Mouse (Mus musculus): Measurements from ENCODE around the gene Samd1. TPM values are rescaled to one million over a fixed set of nuclear protein-coding genes. Genes with fewer than 3 reads are reported as not detected.
"Not testable (repeated sequence)": the region's sequence is repeated elsewhere in the genome, so short reads cannot be mapped to it uniquely, and the experiment has no call there.

Samd1 gene
- total and polyA plus RNA-seq, 2 experiments from 2014 or later = 4.6 to 86.9 TPM

DNA sequence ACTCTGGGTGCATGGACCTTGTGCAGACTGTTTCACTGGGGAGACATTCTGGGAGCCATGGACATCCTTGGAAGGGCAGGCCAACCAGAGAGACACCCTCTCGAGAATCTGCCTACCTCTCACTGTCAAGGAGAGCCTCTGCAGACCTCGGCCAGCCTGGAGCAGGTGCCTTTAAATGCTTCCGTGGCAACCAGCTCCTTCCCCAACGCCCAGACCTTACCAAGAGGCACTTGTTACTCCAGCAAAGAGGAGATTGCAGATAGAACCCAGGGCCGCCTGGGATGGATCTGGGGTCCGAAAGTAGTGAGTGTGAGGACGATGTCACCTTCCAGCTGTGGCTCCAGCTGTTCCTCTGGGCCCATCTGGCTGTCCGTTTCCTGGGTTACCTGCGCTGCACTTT lies 19.3 kb upstream of the Samd1 start:
- H3K27me3 ChIP-seq (ENCODE audit: insufficient read depth, low read length) = no peaks in the 10 kb centered on the region
- H3K4me3 ChIP-seq (ENCODE audit: low read depth, low read length) = no peak overlapping the region
- H3K36me3 ChIP-seq (ENCODE audit: insufficient read depth, low read length) = peaks cover 29% of the 10 kb centered on the region
- no peaks in the 10 kb centered on the region for H3K9me3 ChIP-seq (ENCODE audit: low read length)
- no peak for TF ChIP-seq CTCF (IDR thresholded peaks at IDR 0.05)
- H3K4me2 ChIP-seq (ENCODE audit: low read depth, low read length, poor library complexity, severe bottlenecking) = no peak overlapping the region
- 0 out of 2 replicates have a peak overlapping the region, but pooled peaks have one; percentile 8 for H3K9ac ChIP-seq (replicated peaks; ENCODE audit: low read length, poor library complexity, severe bottlenecking)
- DNase-seq (ENCODE audit: low spot score) = no peak
- H3K4me1 ChIP-seq (ENCODE audit: insufficient read depth, low read length) = peaks cover 22% of the 10 kb centered on the region; the same call in 1 of the 2 replicates
- WGBS = 70% methylated on average over 9 of the region's 9 CpGs
- no peak for ATAC-seq (ENCODE audit: low FRiP score)
- no peak overlapping the region for H3K27ac ChIP-seq (ENCODE audit: low read depth, low read length)

GRCm38 (mm10) chr8:83980250-83980649 lies 17.2 kb upstream of the Samd1 start:
- H3K36me3 ChIP-seq (ENCODE audit: insufficient read depth, low read length) = peaks cover 38% of the 10 kb centered on the region
- WGBS = 92% methylated on average over 1 of the region's 1 CpGs

GRCm38 (mm10) chr8:83980845-83981244 lies 16.6 kb upstream of the Samd1 start:
- Histone ChIP-seq H3K9me3 (ENCODE audit: low read length) (no peaks in the 10 kb centered on the region), H3K9ac (replicated peaks; ENCODE audit: low read length, poor library complexity, severe bottlenecking) (no peak overlapping the region), H3K4me1 (ENCODE audit: insufficient read depth, low read length) (peaks cover 18% of the 10 kb centered on the region; the same call in 1 of the 2 replicates), H3K4me3 (ENCODE audit: low read depth, low read length) (no peak overlapping the region), H3K27ac (ENCODE audit: low read depth, low read length) (no peak overlapping the region), H3K4me2 (ENCODE audit: low read depth, low read length, poor library complexity, severe bottlenecking) (no peak overlapping the region), H3K27me3 (ENCODE audit: insufficient read depth, low read length) (no peaks in the 10 kb centered on the region), H3K36me3 (ENCODE audit: insufficient read depth, low read length) (peaks cover 41% of the 10 kb centered on the region)
- ATAC-seq (ENCODE audit: low FRiP score) (no peak), DNase-seq (ENCODE audit: low spot score) (no peak)
- 78% methylated on average over 8 of the region's 8 CpGs for WGBS
- TF ChIP-seq CTCF (IDR thresholded peaks at IDR 0.05) = no peak

More at GRCm38 (mm10) chr8:83980250-83980649, 17.2 kb upstream of the Samd1 start:
- no peak for TF ChIP-seq CTCF (IDR thresholded peaks at IDR 0.05)
- Histone ChIP-seq H3K9me3 (ENCODE audit: low read length) (no peaks in the 10 kb centered on the region), H3K9ac (replicated peaks; ENCODE audit: low read length, poor library complexity, severe bottlenecking) (no peak overlapping the region), H3K27ac (ENCODE audit: low read depth, low read length) (no peak overlapping the region), H3K4me1 (ENCODE audit: insufficient read depth, low read length) (peaks cover 18% of the 10 kb centered on the region; the same call in 1 of the 2 replicates), H3K4me3 (ENCODE audit: low read depth, low read length) (no peak overlapping the region), H3K27me3 (ENCODE audit: insufficient read depth, low read length) (no peaks in the 10 kb centered on the region), H3K4me2 (ENCODE audit: low read depth, low read length, poor library complexity, severe bottlenecking) (no peak overlapping the region)
- DNase-seq (ENCODE audit: low spot score) = no peak
- no peak for ATAC-seq (ENCODE audit: low FRiP score)

- TF ChIP-seq CTCF (IDR thresholded peaks at IDR 0.05) = no peak
- H3K36me3 ChIP-seq (ENCODE audit: insufficient read depth, low read length) = peaks cover 48% of the 10 kb centered on the region
Observed at GRCm38 (mm10) chr8:83981533-83981932, 15.9 kb upstream of the Samd1 start.

DNA sequence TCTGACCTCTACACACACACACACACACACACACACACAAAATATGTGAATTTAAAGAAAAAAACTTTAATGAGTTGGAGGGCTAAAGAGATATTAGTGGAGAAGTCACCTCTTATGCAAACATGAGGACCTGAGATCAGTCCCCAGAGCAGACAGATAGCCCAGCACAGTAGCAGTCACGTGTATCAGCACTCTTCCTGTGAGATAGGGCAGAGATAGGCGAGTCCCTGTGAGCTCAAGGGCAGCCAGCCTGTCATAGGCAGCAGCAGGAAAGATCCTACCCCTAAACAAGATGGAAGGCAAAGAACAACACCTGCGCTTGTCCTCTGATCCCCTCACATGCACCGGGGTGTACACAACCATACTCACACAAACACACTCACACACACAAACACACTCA lies 15.0 kb upstream of the Samd1 start:
- H3K4me3 ChIP-seq (ENCODE audit: low read depth, low read length) = no peak overlapping the region
- DNase-seq (ENCODE audit: low spot score) (no peak), ATAC-seq (ENCODE audit: low FRiP score) (no peak)
- no peaks in the 10 kb centered on the region for H3K9me3 ChIP-seq (ENCODE audit: low read length)
- no peak overlapping the region for H3K27ac ChIP-seq (ENCODE audit: low read depth, low read length)
- no peak overlapping the region for H3K9ac ChIP-seq (replicated peaks; ENCODE audit: low read length, poor library complexity, severe bottlenecking)
- peaks cover 7% of the 10 kb centered on the region; the same call in 1 of the 2 replicates for H3K4me1 ChIP-seq (ENCODE audit: insufficient read depth, low read length)
- no peaks in the 10 kb centered on the region for H3K27me3 ChIP-seq (ENCODE audit: insufficient read depth, low read length)
- peaks cover 55% of the 10 kb centered on the region for H3K36me3 ChIP-seq (ENCODE audit: insufficient read depth, low read length)
- TF ChIP-seq CTCF (IDR thresholded peaks at IDR 0.05) = no peak
- WGBS = 92% methylated on average over 4 of the region's 4 CpGs
- no peak overlapping the region for H3K4me2 ChIP-seq (ENCODE audit: low read depth, low read length, poor library complexity, severe bottlenecking)

More at GRCm38 (mm10) chr8:83981533-83981932, 15.9 kb upstream of the Samd1 start:
- WGBS = 98% methylated on average over 7 of the region's 7 CpGs
- DNase-seq (ENCODE audit: low spot score) (no peak), ATAC-seq (ENCODE audit: low FRiP score) (no peak)
- no peaks in the 10 kb centered on the region for H3K9me3 ChIP-seq (ENCODE audit: low read length)
- no peak overlapping the region for H3K4me3 ChIP-seq (ENCODE audit: low read depth, low read length)
- H3K4me2 ChIP-seq (ENCODE audit: low read depth, low read length, poor library complexity, severe bottlenecking) = no peak overlapping the region
- H3K27me3 ChIP-seq (ENCODE audit: insufficient read depth, low read length) = no peaks in the 10 kb centered on the region
- no peak overlapping the region for H3K9ac ChIP-seq (replicated peaks; ENCODE audit: low read length, poor library complexity, severe bottlenecking)
- no peak overlapping the region for H3K27ac ChIP-seq (ENCODE audit: low read depth, low read length)
- H3K4me1 ChIP-seq (ENCODE audit: insufficient read depth, low read length) = peaks cover 16% of the 10 kb centered on the region; the same call in 1 of the 2 replicates

DNA sequence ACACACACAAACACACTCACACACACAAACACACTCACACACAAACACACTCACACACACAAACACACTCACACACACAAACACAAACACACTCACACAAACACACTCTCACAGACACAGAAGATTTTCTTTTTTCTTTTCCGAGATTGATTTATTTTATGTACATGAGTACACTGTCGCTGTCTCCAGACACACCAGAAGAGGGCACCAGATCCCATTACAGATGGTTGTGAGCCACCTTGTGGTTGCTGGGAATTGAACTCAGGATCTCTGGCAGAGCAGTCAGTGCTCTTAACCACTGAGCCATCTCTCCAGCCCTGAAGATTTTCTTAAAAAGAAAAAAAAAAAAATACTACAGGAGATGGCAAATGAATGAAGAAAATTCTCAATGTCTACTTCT lies 14.2 kb upstream of the Samd1 start:
- WGBS = 93% methylated on average over 2 of the region's 2 CpGs
- ATAC-seq (ENCODE audit: low FRiP score) = not testable (repeated sequence)

More for the DNA sequence above, 14.2 kb upstream of the Samd1 start:
- peaks cover 60% of the 10 kb centered on the region for H3K36me3 ChIP-seq (ENCODE audit: insufficient read depth, low read length)
- not testable (repeated sequence) for H3K4me2 ChIP-seq (ENCODE audit: low read depth, low read length, poor library complexity, severe bottlenecking); H3K4me1 ChIP-seq (ENCODE audit: insufficient read depth, low read length); H3K4me3 ChIP-seq (ENCODE audit: low read depth, low read length); H3K9ac ChIP-seq (replicated peaks; ENCODE audit: low read length, poor library complexity, severe bottlenecking); DNase-seq (ENCODE audit: low spot score); H3K9me3 ChIP-seq (ENCODE audit: low read length); H3K27me3 ChIP-seq (ENCODE audit: insufficient read depth, low read length); H3K27ac ChIP-seq (ENCODE audit: low read depth, low read length)
- peak; percentile 59 for TF ChIP-seq CTCF (IDR thresholded peaks at IDR 0.05)

Measured in midbrain, postnatal 0 days (tissue).